Mouse (Mus musculus) spleen, postnatal 14 days (tissue): ENCODE measurements around the gene Baiap2l2.
A peak's percentile ranks its signal among the peaks of the same experiment; 100 is the strongest.
"Not testable (repeated sequence)": the region's sequence is repeated elsewhere in the genome, so short reads cannot be mapped to it uniquely, and the experiment has no call there.

Experiments used
- DNase-seq, 2 experiments: peaks; one replicate each; pipeline ENCODE4 v3.0.0; 2021 to 2022; ENCODE audit warnings: low spot score in 2 of 2

Baiap2l2 gene

DNA sequence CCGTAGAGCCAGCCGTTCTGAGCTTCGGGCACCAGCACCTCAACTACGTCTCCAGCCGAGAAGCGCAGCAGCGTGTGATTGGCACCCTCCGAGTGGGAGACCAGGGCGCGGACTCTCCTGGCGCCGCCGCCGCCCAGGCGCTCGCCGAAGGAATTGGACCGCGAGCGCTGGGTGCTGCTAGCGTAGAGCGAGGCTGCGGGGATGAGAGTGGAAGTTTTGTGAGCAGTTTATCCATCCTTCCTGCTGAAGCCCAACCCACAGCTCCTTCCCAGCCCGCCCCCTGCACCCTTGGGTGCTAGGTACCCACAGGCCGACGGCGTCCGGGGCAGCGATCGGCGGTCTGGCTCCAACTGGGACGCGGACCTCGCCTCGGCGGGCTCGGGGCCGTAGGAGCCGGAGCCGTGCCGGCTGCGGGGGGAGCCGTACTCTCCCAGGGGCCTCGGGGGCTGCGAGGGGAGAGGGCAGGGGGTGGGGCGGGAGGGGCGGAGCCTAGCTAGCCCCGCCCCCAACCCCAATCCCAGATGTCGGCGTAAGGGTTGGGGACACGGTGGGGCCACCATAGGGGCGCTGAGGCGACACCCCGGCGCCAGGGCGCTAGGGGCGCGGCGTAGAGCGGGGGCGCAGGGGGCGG is 24.1 kb downstream of the Baiap2l2 start:
- no peak for DNase-seq

GRCm38 (mm10) chr15:79258521-79258920 is 26.8 kb downstream of the Baiap2l2 start:
- no peak for DNase-seq

- DNase-seq: no peak
These were observed 30.7 kb downstream of the Baiap2l2 start, which contains the start of gene Slc16a8 for GRCm38 (mm10) chr15:79254661-79255060. TSS of gene Slc16a8 (minus strand) at chr15:79254761.

- DNase-seq: no peak
These were observed 32.8 kb downstream of the Baiap2l2 start for GRCm38 (mm10) chr15:79252580-79252979.

DNA sequence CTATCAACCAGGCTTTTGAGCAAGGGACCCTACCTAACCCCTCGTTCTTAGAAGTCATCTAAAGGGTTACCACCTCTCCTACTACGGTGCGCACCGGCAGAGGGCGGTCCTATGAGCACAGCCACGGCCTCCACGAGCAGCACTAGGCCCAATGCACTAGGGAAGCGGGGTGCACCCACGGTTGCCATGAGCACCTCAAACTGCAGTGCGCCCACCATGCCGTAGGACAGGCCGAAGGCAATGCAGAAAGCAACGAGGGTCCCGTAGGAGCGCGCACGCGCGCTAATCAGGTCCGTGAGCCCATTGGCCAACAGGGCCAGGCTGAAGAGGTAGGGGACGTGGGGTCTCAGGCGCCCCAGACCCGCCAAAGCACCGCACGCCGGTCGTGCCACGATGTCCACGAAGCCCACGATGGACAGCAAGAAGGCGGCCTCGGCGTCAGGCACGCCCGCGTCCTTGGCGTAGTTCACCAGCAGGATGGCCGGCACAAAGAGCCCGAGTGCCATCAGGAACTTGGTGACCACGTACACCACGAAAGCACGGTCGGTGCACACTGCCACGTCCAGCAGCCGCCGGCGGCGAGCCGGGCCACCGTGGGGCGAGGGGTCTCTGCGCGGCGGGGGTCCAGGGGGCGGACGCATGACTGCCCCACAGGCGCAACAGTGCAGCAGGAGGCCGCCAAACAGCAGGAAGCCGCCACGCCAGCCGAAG is 33.4 kb downstream of the Baiap2l2 start:
- no peak for DNase-seq

GRCm38 (mm10) chr15:79251168-79251567 is 34.2 kb downstream of the Baiap2l2 start:
- DNase-seq: no peak

- no peak for DNase-seq
These were observed 35.1 kb downstream of the Baiap2l2 start for GRCm38 (mm10) chr15:79250236-79250635.

GRCm38 (mm10) chr15:79245321-79245720 is 40.0 kb downstream of the Baiap2l2 start:
- no peak for DNase-seq

GRCm38 (mm10) chr15:79244071-79244893 is 41.1 kb downstream of the Baiap2l2 start:
- no peak for DNase-seq

- peak; percentile 71 to 86 for DNase-seq
These were observed 41.9 kb downstream of the Baiap2l2 start for GRCm38 (mm10) chr15:79243234-79244042.

GRCm38 (mm10) chr15:79242574-79243233 is 42.6 kb downstream of the Baiap2l2 start:
- DNase-seq: no peak

DNA sequence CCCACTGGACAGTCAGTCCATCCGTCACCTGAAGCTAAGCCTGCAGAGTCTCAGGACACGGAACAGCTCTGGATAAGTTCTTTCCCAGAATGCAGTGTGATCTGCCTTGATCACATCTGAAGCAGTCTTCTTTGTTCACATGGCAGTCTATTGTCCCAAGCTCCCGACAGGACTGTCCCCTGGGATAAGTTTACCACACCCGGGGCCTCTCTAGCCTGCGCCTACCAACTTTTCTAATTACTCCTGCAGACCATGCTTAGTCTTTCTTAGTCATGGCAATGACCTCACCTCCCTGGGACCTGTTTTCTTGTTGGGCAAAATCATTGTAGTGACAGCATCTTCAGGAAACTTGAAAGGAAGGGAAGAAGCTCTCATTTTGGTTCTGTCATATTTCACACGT is 47.3 kb downstream of the Baiap2l2 start:
- DNase-seq: no peak

DNA sequence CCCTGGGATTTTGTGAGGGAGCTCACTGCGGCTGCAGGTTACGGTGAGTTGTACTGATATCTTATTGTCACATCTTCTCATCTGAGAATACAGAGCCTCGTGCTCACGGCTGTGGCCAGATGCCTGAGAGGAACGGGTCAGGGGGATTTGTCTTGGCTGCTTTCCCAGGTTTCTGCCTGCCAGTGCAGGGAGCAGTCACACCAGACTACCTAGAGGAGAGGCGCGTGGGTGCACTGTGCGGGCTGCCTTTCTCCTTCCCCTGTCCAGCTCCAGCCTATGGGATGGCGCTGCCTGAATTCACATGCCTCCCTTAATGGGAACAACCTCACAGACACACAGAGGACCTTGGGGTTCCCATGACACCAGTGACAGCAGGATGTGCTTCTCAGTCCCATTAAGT is 50.1 kb downstream of the Baiap2l2 start:
- DNase-seq: no peak

- DNase-seq: peak; percentile 64 to 78
These were observed 56.1 kb downstream of the Baiap2l2 start, which contains the start of the genes Pick1 and Gm49486 for GRCm38 (mm10) chr15:79229058-79229821. TSS of gene Pick1 (plus strand) at chr15:79229173. TSS of gene Gm49486 (plus strand) at chr15:79229391.

GRCm38 (mm10) chr15:79225780-79226179 is 59.6 kb downstream of the Baiap2l2 start:
- not testable (repeated sequence) for DNase-seq

DNA sequence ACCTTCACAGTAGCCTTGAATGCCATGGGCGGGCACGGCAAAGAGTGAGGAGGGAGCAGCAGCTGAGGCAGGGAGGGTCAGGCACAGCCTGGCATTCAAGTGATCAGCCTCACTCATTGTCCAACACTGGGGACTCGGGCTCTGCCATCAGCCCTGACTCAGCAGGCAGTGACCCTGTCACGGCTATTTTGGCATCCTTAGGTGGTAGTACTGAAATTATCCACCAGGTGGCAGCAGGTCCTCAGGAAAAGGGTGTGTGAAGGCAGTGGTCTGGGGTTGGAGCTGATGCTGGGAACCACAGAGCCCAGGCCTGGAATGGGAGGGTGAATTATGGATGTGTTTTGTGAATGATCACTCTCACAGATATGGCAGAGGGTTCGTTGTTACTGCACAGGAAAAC is 60.7 kb downstream of the Baiap2l2 start:
- DNase-seq: peak; percentile 38 to 73

- DNase-seq: no peak
These were observed 61.7 kb downstream of the Baiap2l2 start for GRCm38 (mm10) chr15:79223641-79224040.

DNA sequence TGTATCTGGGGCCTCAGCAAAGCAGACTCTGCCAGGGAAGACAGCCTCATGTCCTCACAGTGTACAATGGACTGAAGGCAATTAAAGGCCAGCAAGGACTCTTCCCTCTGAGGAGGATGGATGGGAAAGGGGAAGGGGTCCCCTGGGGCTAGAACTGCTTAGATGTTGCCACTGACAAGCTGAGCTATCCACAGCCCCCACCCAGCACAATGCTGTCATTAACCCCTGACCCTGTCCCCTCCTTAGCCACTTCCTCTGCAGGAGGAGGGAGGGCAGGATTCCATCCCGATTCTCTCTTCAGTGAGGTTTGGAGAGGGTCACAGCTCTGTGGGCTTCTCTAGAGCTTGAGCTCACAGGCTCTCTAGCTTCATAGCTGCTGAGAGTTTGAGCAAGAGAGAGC is 65.8 kb downstream of the Baiap2l2 start:
- DNase-seq: no peak

DNA sequence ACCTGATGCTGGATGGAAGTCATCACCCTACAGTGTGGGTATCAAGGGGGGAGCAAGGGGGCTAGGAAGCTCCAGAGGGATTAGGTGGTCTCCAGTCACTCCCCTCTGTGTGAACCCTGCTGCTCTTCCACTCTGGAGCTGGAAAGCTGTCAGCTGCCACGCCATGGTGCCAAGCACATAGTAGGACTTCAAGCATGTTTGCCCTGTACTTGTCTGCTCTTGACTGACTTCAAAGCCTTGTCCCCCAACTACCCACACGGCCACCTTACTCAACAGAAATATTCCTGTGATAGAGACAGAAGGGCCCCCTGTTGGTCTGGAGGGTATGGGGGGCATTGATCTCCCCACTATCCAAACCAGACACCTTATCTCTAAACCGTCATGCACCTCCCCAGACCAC is 69.1 kb downstream of the Baiap2l2 start:
- DNase-seq: no peak

DNA sequence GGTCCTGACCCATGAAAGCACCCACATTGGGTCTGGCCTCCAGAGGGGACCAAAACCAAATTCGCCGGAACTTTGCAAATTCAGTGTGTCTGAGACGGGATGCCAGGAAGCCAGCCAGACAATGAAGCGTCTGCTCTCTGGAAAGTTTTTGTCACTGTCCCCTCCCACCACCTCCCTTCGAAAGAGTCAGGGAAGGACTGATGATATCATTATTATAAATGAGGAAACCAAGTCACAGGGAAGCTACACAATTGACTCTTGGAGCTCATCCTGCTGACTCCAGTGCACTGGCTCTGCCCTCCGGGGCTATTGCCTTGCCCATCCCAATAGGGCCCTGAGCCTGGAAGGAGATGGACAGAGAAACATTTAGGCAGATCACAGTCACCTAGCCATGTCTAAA is 71.7 kb downstream of the Baiap2l2 start:
- no peak for DNase-seq
